Mouse (Mus musculus) liver, embryonic 14.5 days (tissue): ENCODE measurements around the gene H2afz. TPM values are rescaled to one million over a fixed set of nuclear protein-coding genes. Genes with fewer than 3 reads are reported as not detected.
"Not testable (repeated sequence)": the region's sequence is repeated elsewhere in the genome, so short reads cannot be mapped to it uniquely, and the experiment has no call there.

Source experiments
- ATAC-seq: fragments of 200-750 bp; cut with Nextera tagmentation; 2 replicates; pipeline ENCODE4 v1.8.0; 2017; ENCODE audit warnings: moderate number of reproducible peaks, mild to moderate bottlenecking, moderate library complexity; ENCODE audit not compliant: insufficient read depth
- DNase-seq, 3 experiments: peaks; one replicate each; pipeline ENCODE4 v3.0.0-alpha.2; 2012 to 2013; ENCODE audit warnings: low read depth in 3 of 3, low spot score in 3 of 3
- H3K27ac ChIP-seq: fragments of 300-500 bp; sonication (generic); 2 replicates; pipeline ENCODE4 v1.5.1; 2014; ENCODE audit warnings: moderate library complexity, mild to moderate bottlenecking, control low read depth, inconsistent platforms
- H3K27me3 ChIP-seq: fragments of 300-500 bp; sonication (generic); 2 replicates; pipeline ENCODE4 v1.6.1; 2014; ENCODE audit warnings: mild to moderate bottlenecking, low read length, moderate library complexity; ENCODE audit not compliant: control insufficient read depth, insufficient read depth
- H3K36me3 ChIP-seq: fragments of 300-500 bp; sonication (generic); replicated peaks from 2 replicates; pipeline ENCODE4 v1.6.1; 2014; ENCODE audit warnings: low read depth; ENCODE audit not compliant: control insufficient read depth, insufficient read depth
- H3K4me1 ChIP-seq, 2 experiments: fragments of 200-500 bp in 1 of 2; fragments of 300-500 bp in 1 of 2; sonication (generic) in 1 of 2; replicated peaks; 2 replicates each; pipeline ENCODE4 v1.6.1; 2012 to 2014; ENCODE audit warnings: antibody characterized with exemption in 1 of 2, inconsistent platforms in 1 of 2, low read length in 1 of 2; ENCODE audit not compliant: control insufficient read depth in 2 of 2, insufficient read depth in 2 of 2
- H3K4me2 ChIP-seq: fragments of 300-500 bp; sonication (generic); 2 replicates; pipeline ENCODE4 v1.6.1; 2014; ENCODE audit warnings: low read depth, mild to moderate bottlenecking, control low read depth, moderate library complexity
- H3K4me3 ChIP-seq, 2 experiments: fragments of 200-500 bp in 1 of 2; fragments of 300-500 bp in 1 of 2; sonication (generic) in 1 of 2; 2 replicates each; pipeline ENCODE4 v1.5.1; 2012 to 2014; ENCODE audit warnings: low read depth in 2 of 2, low read length in 2 of 2, mild to moderate bottlenecking in 2 of 2, control low read depth in 1 of 2, inconsistent platforms in 1 of 2, moderate library complexity in 1 of 2; ENCODE audit not compliant: insufficient read depth in 1 of 2
- H3K9ac ChIP-seq: fragments of 300-500 bp; sonication (generic); replicated peaks from 2 replicates; pipeline ENCODE4 v1.6.1; 2014; ENCODE audit warnings: mild to moderate bottlenecking, control low read depth, moderate library complexity
- H3K9me3 ChIP-seq: fragments of 300-500 bp; sonication (generic); 2 replicates; pipeline ENCODE4 v1.6.1; 2016; ENCODE audit warnings: low read length, mixed read lengths; ENCODE audit not compliant: control insufficient read depth
- CTCF ChIP-seq: IDR thresholded peaks from 2 replicates; pipeline ENCODE4 v1.5.1; 2016; ENCODE audit warnings: antibody characterized with exemption, low read depth, control low read depth
- EP300 ChIP-seq: IDR thresholded peaks from 2 replicates; pipeline ENCODE4 v1.6.1; 2016; ENCODE audit warnings: antibody characterized with exemption, low read depth
- WGBS: fragments of 180-500 bp; shearing (Covaris S2); extraction: QIAGEN DNeasy Blood & Tissue Kit; methylation state at CpG from one replicate; pipeline ENCODE4 v1.1.7; 2014; ENCODE audit not compliant: insufficient replicate concordance; 5-methylcytosine and 5-hydroxymethylcytosine counted together
- polyA plus RNA-seq, 2 experiments: library from polyadenylated mRNA; depleted of rRNA in 1 of 2; stranded (reverse) in 1 of 2; unstranded in 1 of 2; fragments of >200 nt; fragmentation: Nextera tagmentation in 1 of 2; extraction: Ambion mirVana in 1 of 2; gene quantifications; 2 replicates each; pipeline versions ENCODE4 v1.2.1 to v1.2.3; 2012 to 2014

H2afz gene
- polyA plus RNA-seq, 2 experiments: 784 to 1,242 TPM

DNA sequence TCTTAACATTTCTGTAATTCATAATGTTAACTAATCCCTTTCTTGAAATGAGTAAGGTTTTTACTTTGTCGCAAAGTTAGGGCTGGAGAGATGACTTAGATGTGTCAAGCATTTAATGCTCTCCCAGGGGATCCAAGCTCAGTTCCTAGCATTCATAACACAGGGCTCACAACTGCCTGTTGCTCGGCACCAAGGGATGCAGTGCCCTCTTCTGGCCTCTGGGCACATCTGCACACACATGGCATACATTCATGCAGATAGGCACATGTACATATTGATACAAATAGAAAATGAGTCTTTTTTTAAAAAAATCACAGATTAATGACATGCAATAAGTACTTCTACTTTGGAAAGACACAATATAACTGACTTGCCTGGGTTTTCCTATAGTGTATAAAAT, 13.1 kb upstream of the H2afz start:
- no peak overlapping the region for H3K9ac ChIP-seq
- no peak overlapping the region for H3K4me2 ChIP-seq
- no peak for ATAC-seq
- no peaks in the 10 kb centered on the region for H3K9me3 ChIP-seq
- TF ChIP-seq EP300 (no peak), CTCF (peak; percentile 52)
- WGBS: 69% methylated on average over 2 of the region's 2 CpGs
- H3K4me1 ChIP-seq: no peaks in the 10 kb centered on the region
- no peaks in the 10 kb centered on the region for H3K36me3 ChIP-seq
- no peak overlapping the region for H3K27ac ChIP-seq
- no peak for DNase-seq
- no peak overlapping the region for H3K4me3 ChIP-seq
- H3K27me3 ChIP-seq: no peaks in the 10 kb centered on the region

- not testable (repeated sequence) for H3K36me3 ChIP-seq, H3K27me3 ChIP-seq, DNase-seq, H3K4me3 ChIP-seq, H3K27ac ChIP-seq, H3K4me2 ChIP-seq, H3K4me1 ChIP-seq, H3K9me3 ChIP-seq, ATAC-seq, H3K9ac ChIP-seq
- 79% methylated on average over 1 of the region's 1 CpGs for WGBS
These were observed 11.3 kb upstream of the H2afz start for GRCm38 (mm10) chr3:137853011-137853410.

DNA sequence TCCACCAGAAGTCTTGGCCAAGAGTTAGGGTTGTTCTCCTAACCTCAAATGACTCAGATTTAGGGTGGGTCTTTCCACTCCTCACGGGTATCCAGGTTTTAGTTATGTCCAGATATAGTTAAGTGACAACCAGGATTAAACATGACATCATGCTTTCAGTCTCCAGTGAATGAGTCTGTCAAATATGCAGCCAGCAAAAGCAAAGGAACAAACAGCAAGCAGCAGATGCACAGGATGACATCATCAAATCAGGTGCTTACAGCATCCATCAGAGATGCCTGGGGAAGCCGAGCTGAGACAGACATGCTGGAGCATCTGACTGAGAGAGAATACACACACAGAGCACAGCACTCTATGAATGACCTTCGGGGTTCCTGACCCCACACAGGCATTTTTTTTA, 9.0 kb upstream of the H2afz start:
- TF ChIP-seq CTCF (no peak), EP300 (no peak)
- DNase-seq (no peak), ATAC-seq (no peak)
- Histone ChIP-seq H3K36me3 (no peaks in the 10 kb centered on the region), H3K27ac (no peak overlapping the region), H3K9me3 (no peaks in the 10 kb centered on the region), H3K4me3 (no peak overlapping the region), H3K4me2 (no peak overlapping the region), H3K4me1 (peaks cover under 1 to 3% of the 10 kb centered on the region in 2 experiments; a peak in 1 of 4 replicates), H3K9ac (no peak overlapping the region), H3K27me3 (no peaks in the 10 kb centered on the region)
- 64% methylated on average over 3 of the region's 3 CpGs for WGBS

- TF ChIP-seq EP300 (no peak), CTCF (no peak)
- 67% methylated on average over 7 of the region's 7 CpGs for WGBS
These were observed 8.2 kb upstream of the H2afz start for GRCm38 (mm10) chr3:137856061-137856460.

DNA sequence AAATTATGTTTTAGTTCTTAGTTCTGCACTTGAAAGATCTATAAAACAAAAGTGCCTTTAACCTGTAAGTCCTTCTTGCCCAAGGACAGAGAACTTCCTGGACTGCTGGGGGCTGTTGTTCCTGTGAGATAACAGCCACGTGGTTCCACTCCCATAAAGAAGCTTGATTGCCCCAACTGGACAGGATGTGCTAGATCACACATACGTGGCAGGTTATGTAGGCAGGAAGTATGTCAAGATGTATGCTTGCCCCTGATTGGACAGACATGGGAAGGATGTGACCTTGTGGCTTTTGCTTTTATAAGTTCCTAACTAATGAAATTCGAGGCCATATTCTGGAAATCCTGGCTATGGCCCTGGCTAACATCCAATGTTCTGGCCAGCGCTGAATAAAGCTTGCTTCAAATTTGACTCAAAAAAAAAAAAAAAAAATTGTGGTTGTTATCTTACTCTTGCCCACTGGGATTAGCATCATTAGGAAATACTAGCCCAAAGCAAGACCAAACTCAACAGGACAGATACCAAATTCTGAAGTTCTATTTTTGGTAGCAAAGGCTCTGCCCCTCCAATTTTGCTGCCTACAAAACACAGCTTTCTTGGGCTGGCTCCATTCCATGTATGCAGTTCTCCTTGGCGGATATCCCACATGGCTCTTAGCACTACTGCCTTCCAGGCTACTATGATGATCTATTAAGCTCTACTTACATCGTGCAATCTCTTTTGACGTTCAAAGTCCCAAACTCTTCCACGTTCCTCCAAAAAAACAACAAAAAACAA, 3.7 kb upstream of the H2afz start:
- TF ChIP-seq CTCF (no peak), EP300 (no peak)
- no peaks in the 10 kb centered on the region for H3K27me3 ChIP-seq
- H3K4me3 ChIP-seq: no peak overlapping the region
- H3K9ac ChIP-seq: no peak overlapping the region
- WGBS: 46% methylated on average over 8 of the region's 8 CpGs
- peaks cover 7 to 8% of the 10 kb centered on the region in 2 experiments; a peak in 2 of 4 replicates for H3K4me1 ChIP-seq
- no peaks in the 10 kb centered on the region for H3K36me3 ChIP-seq
- DNase-seq: no peak
- no peak overlapping the region for H3K4me2 ChIP-seq
- no peak overlapping the region for H3K27ac ChIP-seq
- ATAC-seq: no peak
- H3K9me3 ChIP-seq: no peaks in the 10 kb centered on the region

More at GRCm38 (mm10) chr3:137856061-137856460, 8.2 kb upstream of the H2afz start:
- ATAC-seq: no peak
- H3K4me3 ChIP-seq: no peak overlapping the region
- no peak overlapping the region for H3K9ac ChIP-seq
- H3K9me3 ChIP-seq: no peaks in the 10 kb centered on the region
- peaks cover 3 to 4% of the 10 kb centered on the region in 2 experiments; a peak in 1 of 4 replicates for H3K4me1 ChIP-seq
- H3K27me3 ChIP-seq: no peaks in the 10 kb centered on the region
- H3K36me3 ChIP-seq: no peaks in the 10 kb centered on the region
- no peak overlapping the region for H3K27ac ChIP-seq
- H3K4me2 ChIP-seq: no peak overlapping the region
- DNase-seq: no peak
